Mouse (Mus musculus) liver, embryonic 15.5 days (tissue): ENCODE data around the gene Nr1d1. TPM values are rescaled to one million over a fixed set of nuclear protein-coding genes. Genes with fewer than 3 reads are reported as not detected.

ENCODE experiments used
- ATAC-seq: fragments of 200-750 bp; cut with Nextera tagmentation; 2 replicates; pipeline ENCODE4 v1.8.0; 2017; ENCODE audit warnings: moderate number of reproducible peaks, mild to moderate bottlenecking, moderate library complexity; ENCODE audit not compliant: insufficient read depth
- H3K27ac ChIP-seq: fragments of 300-500 bp; sonication (generic); replicated peaks from 2 replicates; pipeline ENCODE4 v1.5.1; 2015; ENCODE audit warnings: mild to moderate bottlenecking, inconsistent platforms
- H3K27me3 ChIP-seq: fragments of 300-500 bp; sonication (generic); 2 replicates; pipeline ENCODE4 v1.6.1; 2015; ENCODE audit warnings: mild to moderate bottlenecking, inconsistent platforms
- H3K36me3 ChIP-seq: fragments of 300-500 bp; sonication (generic); replicated peaks from 2 replicates; pipeline ENCODE4 v1.6.1; 2015; ENCODE audit warnings: moderate library complexity, mild to moderate bottlenecking, inconsistent platforms
- H3K4me1 ChIP-seq: fragments of 300-500 bp; sonication (generic); replicated peaks from 2 replicates; pipeline ENCODE4 v1.6.1; 2015; ENCODE audit warnings: inconsistent platforms
- H3K4me2 ChIP-seq: fragments of 300-500 bp; sonication (generic); 2 replicates; pipeline ENCODE4 v1.6.1; 2015; ENCODE audit warnings: moderate library complexity, mild to moderate bottlenecking, inconsistent platforms
- H3K4me3 ChIP-seq: fragments of 300-500 bp; sonication (generic); replicated peaks from 2 replicates; pipeline ENCODE4 v1.5.1; 2015; ENCODE audit warnings: mild to moderate bottlenecking, inconsistent platforms
- H3K9ac ChIP-seq: fragments of 300-500 bp; sonication (generic); 2 replicates; pipeline ENCODE4 v1.6.1; 2015; ENCODE audit warnings: moderate library complexity, mild to moderate bottlenecking, inconsistent platforms
- H3K9me3 ChIP-seq: fragments of 300-500 bp; sonication (generic); replicated peaks from 2 replicates; pipeline ENCODE4 v1.6.1; 2016; ENCODE audit warnings: inconsistent platforms
- WGBS: fragments of 180-500 bp; shearing (Covaris S2); methylation state at CpG from one replicate; pipeline ENCODE4 v1.1.7; 2015; ENCODE audit warnings: mixed read lengths; ENCODE audit not compliant: insufficient replicate concordance; 5-methylcytosine and 5-hydroxymethylcytosine counted together
- polyA plus RNA-seq: library from polyadenylated mRNA; unstranded; fragments of >200 nt; fragmentation: Nextera tagmentation; extraction: Ambion mirVana; gene quantifications from 2 replicates; pipeline ENCODE4 v1.2.1, GENCODE M21; 2015

Gene Nr1d1
- polyA plus RNA-seq, 1 experiment from 2014 or later = 0.63 TPM

GRCm38 (mm10) chr11:98749716-98750115 is 25.4 kb downstream of the Nr1d1 start:
- ATAC-seq = no peak
- peak overlapping the region; percentile 86; the same call in 1 of the 2 replicates for H3K27ac ChIP-seq

GRCm38 (mm10) chr11:98748506-98749416 is 26.4 kb downstream of the Nr1d1 start:
- Histone ChIP-seq H3K4me3 (no peak overlapping the region), H3K9me3 (no peaks in the 10 kb centered on the region), H3K4me2 (peak overlapping the region; percentile 70; the same call in 1 of the 2 replicates), H3K4me1 (peaks cover 100% of the 10 kb centered on the region), H3K36me3 (peaks cover 8% of the 10 kb centered on the region; the same call in 1 of the 2 replicates), H3K9ac (0 out of 2 replicates have a peak overlapping the region, but pooled peaks have one; percentile 6), H3K27ac (peak overlapping the region; percentile 86), H3K27me3 (no peaks in the 10 kb centered on the region)
- no peak for ATAC-seq
- WGBS = 36% methylated on average over 15 of the region's 15 CpGs

More at GRCm38 (mm10) chr11:98749716-98750115, 25.4 kb downstream of the Nr1d1 start:
- H3K36me3 ChIP-seq = peaks cover 10% of the 10 kb centered on the region; the same call in 1 of the 2 replicates
- no peak overlapping the region; the same call in 1 of the 2 replicates for H3K4me2 ChIP-seq
- no peak overlapping the region for H3K4me3 ChIP-seq
- WGBS = 67% methylated on average over 5 of the region's 5 CpGs
- H3K9me3 ChIP-seq = no peaks in the 10 kb centered on the region
- H3K9ac ChIP-seq = no peak overlapping the region
- no peaks in the 10 kb centered on the region for H3K27me3 ChIP-seq
- peaks cover 100% of the 10 kb centered on the region for H3K4me1 ChIP-seq

GRCm38 (mm10) chr11:98747804-98748505 is 27.2 kb downstream of the Nr1d1 start:
- 0 out of 2 replicates have a peak overlapping the region, but pooled peaks have one; percentile 6 for H3K9ac ChIP-seq

GRCm38 (mm10) chr11:98746855-98747693 is 28.1 kb downstream of the Nr1d1 start:
- H3K4me2 ChIP-seq = peak overlapping the region; percentile 70
- 0 out of 2 replicates have a peak, but pooled peaks cover 2% of the 10 kb centered on the region for H3K36me3 ChIP-seq
- peak overlapping the region; percentile 48 for H3K9ac ChIP-seq
- no peaks in the 10 kb centered on the region for H3K27me3 ChIP-seq
- peak overlapping the region; percentile 81 for H3K27ac ChIP-seq
- 3% methylated on average over 19 of the region's 19 CpGs for WGBS
- peak overlapping the region; percentile 30 for H3K4me3 ChIP-seq
- ATAC-seq = peak; percentile 48
- no peaks in the 10 kb centered on the region for H3K9me3 ChIP-seq
- peaks cover 100% of the 10 kb centered on the region for H3K4me1 ChIP-seq

More at GRCm38 (mm10) chr11:98747804-98748505, 27.2 kb downstream of the Nr1d1 start:
- peak overlapping the region; percentile 79 for H3K27ac ChIP-seq
- no peak for ATAC-seq
- peak overlapping the region; percentile 70 for H3K4me2 ChIP-seq
- 0 out of 2 replicates have a peak, but pooled peaks cover 2% of the 10 kb centered on the region for H3K36me3 ChIP-seq
- WGBS = 26% methylated on average over 6 of the region's 6 CpGs
- no peaks in the 10 kb centered on the region for H3K27me3 ChIP-seq
- no peak overlapping the region; the same call in 1 of the 2 replicates for H3K4me3 ChIP-seq
- peaks cover 100% of the 10 kb centered on the region for H3K4me1 ChIP-seq
- no peaks in the 10 kb centered on the region for H3K9me3 ChIP-seq

GRCm38 (mm10) chr11:98745932-98746853 is 28.9 kb downstream of the Nr1d1 start:
- Histone ChIP-seq H3K4me1 (peaks cover 97% of the 10 kb centered on the region), H3K27me3 (no peaks in the 10 kb centered on the region), H3K4me3 (peak overlapping the region; percentile 30; the same call in 1 of the 2 replicates), H3K27ac (peak overlapping the region; percentile 81), H3K9me3 (no peaks in the 10 kb centered on the region), H3K36me3 (0 out of 2 replicates have a peak, but pooled peaks cover 2% of the 10 kb centered on the region), H3K9ac (0 out of 2 replicates have a peak overlapping the region, but pooled peaks have one; percentile 48), H3K4me2 (peak overlapping the region; percentile 70)
- no peak for ATAC-seq
- 64% methylated on average over 12 of the region's 12 CpGs for WGBS

GRCm38 (mm10) chr11:98744456-98745019 is 30.6 kb downstream of the Nr1d1 start:
- Histone ChIP-seq H3K9me3 (no peaks in the 10 kb centered on the region), H3K36me3 (0 out of 2 replicates have a peak, but pooled peaks cover 2% of the 10 kb centered on the region), H3K27me3 (no peaks in the 10 kb centered on the region), H3K4me3 (no peak overlapping the region), H3K27ac (peak overlapping the region; percentile 91), H3K9ac (peak overlapping the region; percentile 88; the same call in 1 of the 2 replicates), H3K4me2 (peak overlapping the region; percentile 99), H3K4me1 (peaks cover 97% of the 10 kb centered on the region)
- no peak for ATAC-seq
- 71% methylated on average over 7 of the region's 7 CpGs for WGBS

- Histone ChIP-seq H3K4me3 (peak overlapping the region; percentile 88; the same call in 1 of the 2 replicates), H3K27me3 (no peaks in the 10 kb centered on the region), H3K9ac (peak overlapping the region; percentile 88; the same call in 1 of the 2 replicates), H3K27ac (peak overlapping the region; percentile 91), H3K4me2 (peak overlapping the region; percentile 99), H3K4me1 (peaks cover 97% of the 10 kb centered on the region), H3K36me3 (0 out of 2 replicates have a peak, but pooled peaks cover 2% of the 10 kb centered on the region), H3K9me3 (no peaks in the 10 kb centered on the region)
- no peak for ATAC-seq
- 21% methylated on average over 9 of the region's 9 CpGs for WGBS
These were observed 31.3 kb downstream of the Nr1d1 start for GRCm38 (mm10) chr11:98743655-98744345.

- Histone ChIP-seq H3K36me3 (0 out of 2 replicates have a peak, but pooled peaks cover 2% of the 10 kb centered on the region), H3K4me1 (peaks cover 97% of the 10 kb centered on the region), H3K4me2 (peak overlapping the region; percentile 99), H3K4me3 (peak overlapping the region; percentile 88), H3K9ac (peak overlapping the region; percentile 88), H3K27me3 (no peaks in the 10 kb centered on the region), H3K27ac (peak overlapping the region; percentile 91), H3K9me3 (no peaks in the 10 kb centered on the region)
- no peak for ATAC-seq
- WGBS = 1% methylated on average over 21 of the region's 21 CpGs
These were observed 32.5 kb downstream of the Nr1d1 start for GRCm38 (mm10) chr11:98742397-98743291.
